Mouse (Mus musculus): ENCODE results near the gene Scarb2.

GRCm38 (mm10) chr5:92555905-92556304, 49.3 kb upstream of the Scarb2 start:
- no peak for TF ChIP-seq MAX (IDR thresholded peaks at IDR 0.05)
- no peak for TF ChIP-seq USF1 (IDR thresholded peaks at IDR 0.05; ENCODE audit: low read depth)
- TF ChIP-seq CTCF (IDR thresholded peaks at IDR 0.05; ENCODE audit: control insufficient read depth, insufficient read depth, insufficient read length) = no peak

Measured in C2C12 (cell line).